Mouse (Mus musculus) ovary, adult 10 weeks (tissue): ENCODE measurements around the gene Sh3rf3. TPM values are rescaled to one million over a fixed set of nuclear protein-coding genes. Genes with fewer than 3 reads are reported as not detected.

Experiments
- polyA plus RNA-seq: library from polyadenylated mRNA; stranded (reverse); fragments of 350-450 nt; fragmentation: Illumina TruSeq; extraction: RNeasy Lipid Tissue Mini Kit (QIAGEN cat#74804); gene quantifications from one replicate; pipeline ENCODE4 v1.2.3, GENCODE M21; 2014

The Sh3rf3 gene
- 0.80 TPM for polyA plus RNA-seq

GRCm38 (mm10) chr10:58813081-58813800 is at the start of gene Sh3rf3:
Gene Sh3rf3, plus strand, starts transcription at chr10:58813359.

Other genes with a start within 250 kb of the Sh3rf3 start
- not detected for gene Edar, start 137.7 kb upstream of the Sh3rf3 start, polyA plus RNA-seq
- not detected for gene Gm17542, start 95.1 kb upstream of the Sh3rf3 start, polyA plus RNA-seq